Mouse (Mus musculus) layer of hippocampus, postnatal 10 days (tissue): ENCODE measurements at regions not wholly inside any gene's neighbourhood (a gene's known extent, or its start where the extent isn't known, plus 50 kb on each side); places are given as distances from the start of the nearest gene placed in this dataset.

Experiments used
- DNase-seq, 2 experiments: peaks; one replicate each; pipeline ENCODE4 v3.0.0; 2021; ENCODE audit warnings: low spot score in 2 of 2

DNA sequence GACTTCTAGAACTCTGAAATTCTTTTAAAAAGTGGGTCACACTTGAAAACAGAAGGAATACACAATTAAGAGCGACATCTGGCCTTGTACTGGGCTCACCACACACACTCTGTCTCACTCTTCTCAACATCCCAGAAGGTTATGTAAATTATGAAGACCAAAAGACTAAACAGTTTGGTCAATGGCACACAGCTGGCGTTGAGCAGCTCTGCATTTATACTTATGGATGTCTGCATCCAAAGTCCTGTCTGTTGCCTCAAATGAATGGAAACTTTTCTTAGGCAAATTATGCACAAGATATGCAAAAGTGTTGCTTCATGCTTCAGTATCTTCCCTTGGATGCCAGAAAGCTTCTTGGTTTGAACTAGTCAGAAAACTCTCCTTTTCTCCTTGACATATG is 323.5 kb downstream of the Ppp3ca start:
- DNase-seq, result no peak

DNA sequence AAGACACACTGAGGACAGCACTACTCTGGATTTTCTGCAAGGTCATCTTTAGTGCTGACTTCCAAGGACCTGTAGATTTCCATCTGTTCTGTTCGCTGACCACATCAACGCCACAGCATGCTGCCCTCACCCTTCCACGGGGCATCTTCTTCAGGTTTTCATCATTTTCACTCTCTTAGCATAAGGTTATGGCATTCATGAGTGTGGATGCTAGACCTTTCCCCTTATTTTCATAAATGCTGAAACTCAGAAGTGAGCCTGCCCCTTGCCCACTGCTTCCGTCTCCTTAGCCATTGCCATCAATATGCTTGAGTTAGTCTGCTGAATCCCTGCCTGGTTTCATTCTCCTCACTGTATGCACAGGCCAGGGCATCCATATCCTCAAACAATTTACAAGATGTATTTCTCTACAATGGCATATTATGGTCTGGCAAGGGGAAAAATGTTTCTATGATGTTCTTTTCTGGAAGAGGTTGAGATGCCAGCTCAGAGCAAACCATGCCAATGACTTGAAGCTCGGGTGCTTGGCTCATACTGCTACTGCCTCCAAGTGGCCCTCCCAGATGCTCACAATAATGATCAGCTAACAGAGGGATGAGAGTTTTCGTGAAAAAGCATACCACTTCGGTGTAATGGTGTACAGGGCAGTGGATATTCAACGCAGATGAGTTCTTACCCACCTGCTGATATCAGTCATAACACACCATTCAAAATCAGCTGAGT is 324.6 kb downstream of the Ppp3ca start:
- DNase-seq, result no peak

DNA sequence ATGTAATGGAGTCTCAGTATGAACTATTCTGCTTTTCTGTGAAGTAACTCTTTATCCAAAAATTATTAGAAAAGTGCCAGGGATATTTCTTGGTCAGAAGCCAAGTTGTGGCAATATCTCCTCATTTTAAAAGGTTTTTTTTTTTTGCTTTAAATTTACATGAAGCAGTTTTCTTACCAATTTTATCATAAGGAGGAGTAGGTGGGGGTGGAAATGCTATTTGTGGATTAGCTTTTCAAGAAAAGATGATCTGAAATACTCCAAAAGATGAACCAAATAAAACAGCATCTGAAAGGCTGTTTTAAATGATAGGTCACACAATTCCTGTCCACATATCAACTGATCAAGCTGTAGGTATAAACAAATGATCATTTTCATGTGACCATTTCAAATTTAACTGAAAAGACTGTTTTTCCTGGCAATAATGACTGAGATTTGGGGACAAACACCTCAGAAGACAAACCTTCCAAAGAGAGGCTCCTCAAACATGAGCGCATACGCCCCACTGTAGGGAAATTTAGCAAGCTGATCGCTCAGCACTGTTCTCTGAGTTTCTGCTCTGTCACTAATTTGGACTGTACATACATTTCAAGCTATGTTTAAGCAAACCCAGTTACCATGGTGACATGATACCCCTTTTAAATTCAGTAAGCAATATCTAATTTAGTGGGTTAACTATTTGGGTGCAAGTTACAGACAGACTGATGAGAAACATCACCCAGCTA is 325.8 kb downstream of the Ppp3ca start:
- DNase-seq, result no peak

DNA sequence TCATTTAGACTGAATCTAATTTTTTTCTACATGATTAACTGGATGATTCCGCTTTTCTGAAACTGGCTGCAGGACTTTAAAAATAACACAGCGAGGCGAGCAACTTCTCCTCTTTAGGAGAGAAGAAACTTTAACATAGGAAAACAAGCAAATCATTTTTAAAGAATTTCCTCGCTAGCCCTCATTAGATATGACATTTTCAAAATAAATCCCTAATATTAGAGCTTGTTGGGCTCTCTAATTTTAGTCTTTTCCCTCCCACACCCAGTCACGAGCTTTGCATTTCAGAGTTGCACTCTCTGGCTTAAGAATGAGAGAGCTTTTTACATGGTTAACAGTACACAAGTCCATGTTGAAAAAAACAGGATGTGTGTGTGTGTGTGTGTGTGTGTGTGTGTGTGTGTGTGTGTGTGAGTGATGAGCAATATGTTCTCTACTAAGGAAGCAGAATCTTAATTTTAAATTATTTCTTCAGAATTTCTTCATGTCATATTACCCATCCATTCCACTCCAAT is 326.5 kb downstream of the Ppp3ca start:
- no peak for DNase-seq

DNA sequence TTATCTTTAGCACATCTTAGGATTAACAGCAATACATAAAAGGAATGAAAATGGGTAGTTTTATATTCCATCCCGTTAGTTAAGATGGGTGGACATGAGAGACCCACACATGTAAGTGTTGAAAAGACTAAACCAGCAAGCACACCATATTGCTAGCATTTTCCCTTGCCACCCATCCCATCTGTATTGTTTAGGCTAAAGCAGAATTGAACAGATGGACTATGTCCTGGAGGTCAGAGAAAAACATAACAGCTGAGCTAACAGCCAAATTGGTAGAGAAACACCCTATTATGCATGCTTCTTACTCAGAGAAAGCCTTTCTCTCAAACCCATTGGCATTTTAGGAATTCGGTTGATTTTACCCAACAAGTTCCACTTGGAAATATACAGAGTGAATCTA is 329.3 kb upstream of the Emcn start:
- no peak for DNase-seq

DNA sequence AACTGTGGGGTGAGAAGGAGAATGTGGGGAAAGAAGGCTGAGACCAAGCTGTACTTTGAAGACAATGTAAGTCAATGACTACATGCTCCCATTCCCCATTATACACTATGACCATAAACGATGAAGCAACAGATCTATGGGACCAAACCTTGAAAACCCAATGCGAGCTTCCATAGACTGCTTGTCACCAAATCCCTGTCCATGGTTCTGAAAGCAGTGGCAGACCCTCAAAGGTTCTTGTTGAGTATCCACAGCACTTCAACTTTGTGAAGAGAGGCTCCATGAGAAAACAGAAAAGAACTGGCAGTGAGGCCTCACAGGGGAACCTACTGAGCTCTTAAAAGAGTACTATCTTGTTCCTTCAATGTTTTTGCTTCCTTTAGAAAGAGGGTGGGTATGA is 326.2 kb upstream of the Emcn start:
- DNase-seq, result no peak

DNA sequence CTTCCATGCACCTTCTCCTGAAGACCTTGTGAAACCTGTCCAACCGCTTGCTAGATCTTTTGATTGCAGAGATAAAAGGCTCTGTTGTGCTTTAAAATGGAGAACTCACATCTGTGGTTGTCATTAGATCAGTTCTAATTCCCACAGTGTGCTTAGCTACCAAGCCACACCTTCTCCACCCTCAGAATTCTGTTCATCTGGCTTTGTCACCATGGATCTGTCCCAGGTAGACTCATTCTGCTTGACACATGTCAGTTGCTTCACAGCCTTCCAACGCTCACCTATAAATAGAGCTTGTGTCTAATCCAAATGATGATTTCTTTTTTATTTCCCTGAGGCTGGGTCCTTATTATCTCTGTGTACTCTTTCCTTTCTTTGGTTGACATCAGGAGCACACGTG is 325.7 kb upstream of the Emcn start:
- DNase-seq, result no peak

DNA sequence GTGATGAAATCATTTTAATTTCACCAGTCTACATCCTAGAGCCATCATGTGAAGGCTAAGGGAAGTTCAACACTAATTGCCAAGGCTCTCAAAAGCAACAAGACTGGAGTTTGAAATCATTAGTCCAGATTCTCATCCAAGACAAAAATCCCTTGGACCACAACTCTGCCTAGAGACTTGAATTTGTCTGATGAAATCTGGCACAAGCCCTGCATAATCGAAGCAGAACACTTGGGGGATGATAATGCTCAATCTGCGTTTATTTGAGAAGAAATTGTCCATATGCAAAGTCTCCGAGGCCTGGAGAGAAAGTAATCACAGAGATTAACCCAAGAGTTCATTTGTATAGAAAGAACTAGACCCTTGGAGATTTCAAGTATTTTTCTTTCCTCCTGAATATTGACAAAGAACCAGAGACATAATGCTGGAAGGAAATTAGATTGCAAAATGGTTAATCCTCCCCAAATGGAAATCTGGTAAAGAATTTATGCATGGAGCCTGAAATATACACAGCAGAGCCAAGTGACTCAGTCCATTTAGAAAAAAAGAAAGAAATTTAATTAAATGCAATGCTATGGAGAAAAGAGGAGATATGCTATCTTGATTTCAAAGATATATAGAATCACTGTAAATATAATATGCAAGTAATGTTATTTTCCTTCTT is 320.8 kb upstream of the Emcn start:
- DNase-seq, result no peak

DNA sequence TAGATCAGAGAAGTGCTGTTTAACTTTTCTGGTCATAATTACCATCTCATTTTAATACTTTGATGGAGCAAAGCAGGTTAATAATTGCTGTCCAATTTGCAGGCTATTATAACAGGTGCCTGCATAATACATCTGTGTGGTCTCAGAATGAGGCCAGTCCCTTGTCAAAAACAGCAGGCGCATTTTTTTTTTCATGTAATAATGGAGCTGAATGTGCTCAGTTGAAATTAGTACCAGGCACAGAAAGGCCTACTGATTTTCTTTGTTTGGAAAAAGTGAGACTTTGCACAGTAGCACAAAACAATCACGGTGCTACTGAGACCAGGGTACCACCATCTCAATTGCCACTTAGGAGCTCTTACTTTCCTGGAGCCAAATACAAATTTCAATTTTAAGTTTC is 311.3 kb upstream of the Emcn start:
- no peak for DNase-seq

DNA sequence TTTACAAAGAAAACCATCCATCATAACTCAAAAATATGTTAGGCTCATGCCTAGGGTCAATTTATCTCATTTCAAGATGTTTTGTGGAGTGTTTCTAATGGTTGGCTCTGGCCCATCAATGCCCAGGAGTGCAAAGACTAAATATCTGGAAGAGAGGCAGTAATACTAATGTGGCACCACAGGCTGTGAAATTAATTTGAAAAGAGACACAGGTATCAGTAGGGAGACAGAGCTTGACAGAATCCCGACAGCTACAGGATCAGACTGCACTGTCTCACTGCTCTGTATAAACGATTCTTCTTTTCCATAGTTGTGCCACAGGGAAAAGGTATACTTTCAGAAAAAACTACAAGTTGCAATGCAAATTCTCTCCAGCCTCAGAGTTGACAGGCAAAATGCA is 308.1 kb upstream of the Emcn start:
- DNase-seq, result no peak

DNA sequence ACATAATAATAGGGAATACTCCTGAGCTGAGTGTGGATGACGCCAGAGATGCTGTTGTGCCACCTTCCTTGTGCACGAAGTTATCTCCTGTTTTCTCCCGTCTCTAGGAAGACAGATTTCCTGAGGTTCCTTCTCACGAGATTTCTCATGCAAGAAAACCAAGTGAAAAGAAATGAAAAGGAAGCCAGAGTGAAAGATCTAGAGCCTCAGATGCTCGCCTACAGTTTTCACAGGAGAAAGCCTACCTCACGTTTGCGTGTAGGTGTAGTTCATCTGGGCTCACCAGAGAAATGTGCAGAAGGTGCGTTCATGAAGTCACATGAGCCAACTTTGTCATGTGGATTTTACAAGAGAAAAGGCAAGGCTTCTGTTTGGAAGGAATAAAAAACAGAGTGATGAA is 301.2 kb upstream of the Emcn start:
- no peak for DNase-seq

DNA sequence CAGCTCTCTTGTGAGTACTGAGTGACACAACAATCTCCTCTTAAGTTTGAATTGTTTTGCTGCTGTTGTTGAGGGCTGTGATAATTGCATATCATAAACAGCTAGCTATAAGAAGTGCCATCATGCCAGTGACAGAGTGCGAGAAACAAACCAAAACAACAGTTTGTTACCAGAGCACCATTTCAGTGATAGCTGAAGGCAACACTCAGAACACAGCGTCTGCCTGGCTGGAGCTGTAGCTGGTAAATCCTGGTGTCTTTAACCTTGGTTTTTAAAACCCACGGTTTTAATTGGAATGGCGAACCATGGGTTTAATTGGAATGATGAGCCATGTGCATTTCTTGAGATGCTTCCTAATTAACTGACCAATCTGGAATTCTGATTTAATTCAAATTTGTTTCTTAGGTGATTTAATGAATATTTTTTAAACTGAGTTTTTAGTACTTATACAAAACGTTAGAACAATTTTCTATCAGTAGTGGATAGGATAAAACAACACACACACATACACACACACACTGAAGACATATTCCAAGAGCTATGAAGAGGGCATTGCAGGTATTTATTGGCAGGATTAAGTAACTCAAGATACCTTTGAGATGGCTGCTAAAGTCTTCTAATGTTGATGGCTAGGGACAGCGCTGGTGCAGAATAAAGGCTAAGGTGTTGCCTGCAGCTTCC is 284.2 kb upstream of the Emcn start:
- DNase-seq, result no peak

DNA sequence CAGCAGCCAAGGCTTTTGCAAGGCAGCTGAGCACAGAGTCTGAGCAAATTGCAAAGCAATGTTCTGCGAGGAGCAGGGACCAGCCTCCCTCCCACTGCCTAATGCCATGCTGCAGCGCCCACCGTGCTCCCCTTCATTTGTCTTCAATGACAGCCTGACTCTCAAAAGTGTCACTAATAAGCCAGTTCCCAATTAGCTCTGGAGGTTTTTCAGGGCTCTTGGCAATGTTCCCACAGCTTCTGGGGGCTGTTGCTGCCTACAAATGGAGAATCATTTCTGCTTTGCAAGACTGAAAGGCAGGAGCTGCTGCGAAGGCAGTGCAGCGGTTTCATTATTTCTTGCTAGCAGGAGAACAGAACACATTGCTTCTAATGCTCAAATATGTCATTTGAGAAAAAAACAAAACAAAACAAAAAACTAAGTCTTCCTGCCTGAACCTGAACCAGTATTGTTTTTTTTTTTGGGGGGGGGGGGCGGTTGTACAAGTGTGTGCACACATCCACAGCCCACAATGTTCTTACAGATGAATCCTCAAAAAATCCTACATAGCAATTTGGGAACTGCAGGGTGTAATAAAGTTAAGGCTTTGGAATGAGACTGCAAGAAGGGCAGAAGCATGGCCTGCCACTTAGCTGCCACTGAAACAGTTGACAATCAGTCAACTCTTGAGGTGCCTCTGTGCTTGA is 283.5 kb upstream of the Emcn start:
- DNase-seq, result peak; percentile 85 to 87

DNA sequence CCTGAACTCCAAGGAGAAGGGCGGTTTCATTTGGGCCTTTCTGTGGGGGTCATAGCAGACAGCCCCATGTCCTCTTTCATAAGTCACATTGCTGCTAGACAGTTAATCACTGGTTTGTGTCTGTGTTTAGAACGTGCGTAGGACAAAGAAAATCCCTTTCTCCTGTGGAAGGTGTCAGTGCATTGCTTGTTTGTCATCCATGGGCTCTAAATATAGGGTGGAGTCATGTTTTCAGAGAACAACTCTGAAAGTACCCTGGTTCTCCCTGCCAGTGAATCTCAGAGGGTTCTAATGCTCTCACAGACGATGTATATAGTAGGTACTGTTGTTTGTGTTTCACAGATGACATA is 283.0 kb upstream of the Emcn start:
- DNase-seq, result no peak

DNA sequence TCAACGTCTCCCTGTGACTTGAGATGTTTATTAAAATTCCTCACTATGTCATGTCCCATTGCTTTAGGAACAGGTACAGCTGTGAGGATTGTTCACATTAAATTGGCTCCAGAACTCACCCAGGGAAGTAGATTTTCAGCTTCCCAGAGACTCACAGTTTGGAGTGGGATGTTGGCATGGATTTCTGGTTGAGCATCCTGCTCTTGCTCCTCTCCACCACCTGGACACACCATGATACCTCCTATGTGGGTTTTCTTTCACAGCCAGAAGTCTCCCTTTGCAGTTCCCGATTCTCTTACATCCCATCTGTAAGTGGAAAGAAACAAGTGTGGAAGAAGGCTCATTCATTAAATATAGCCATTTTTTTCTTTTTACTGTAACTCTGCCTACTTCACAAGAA is 278.8 kb upstream of the Emcn start:
- no peak for DNase-seq

DNA sequence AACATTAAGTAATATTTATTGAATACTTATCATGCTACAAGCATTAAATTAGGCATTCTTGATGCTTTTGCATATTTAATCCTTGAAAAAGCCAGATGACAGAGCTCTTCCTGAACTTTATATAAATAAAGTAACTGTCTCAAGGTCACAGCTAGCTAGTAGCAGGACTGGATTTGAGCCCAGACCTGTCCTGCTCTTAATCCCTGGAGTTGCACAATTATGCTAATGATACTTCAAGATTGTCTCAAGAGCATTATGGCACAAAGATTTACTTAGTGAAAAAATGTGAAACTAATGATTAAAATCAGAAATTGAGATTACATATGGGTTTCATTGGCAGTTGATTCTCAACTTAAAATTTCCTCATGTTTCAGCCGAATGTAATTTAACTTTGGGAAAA is 273.5 kb upstream of the Emcn start:
- no peak for DNase-seq

DNA sequence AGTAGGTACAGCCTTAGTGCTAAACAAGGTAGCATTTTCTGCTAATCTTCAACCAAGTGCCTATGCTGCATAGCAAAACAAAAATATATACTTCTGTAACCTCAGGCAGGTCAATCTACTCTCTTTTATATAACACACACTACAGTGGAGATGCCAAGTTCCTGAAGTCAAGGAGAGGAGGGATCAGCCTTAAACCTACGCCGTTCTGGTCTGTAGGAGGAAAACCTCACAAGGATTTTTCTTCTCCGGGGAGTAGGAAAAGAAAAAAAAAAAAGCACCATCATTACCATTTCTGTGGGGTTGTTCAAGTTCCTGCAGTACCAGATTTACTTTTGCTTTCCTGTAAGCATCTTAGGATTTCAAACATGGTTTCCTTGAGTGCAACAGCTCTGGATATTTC is 271.5 kb upstream of the Emcn start:
- no peak for DNase-seq

DNA sequence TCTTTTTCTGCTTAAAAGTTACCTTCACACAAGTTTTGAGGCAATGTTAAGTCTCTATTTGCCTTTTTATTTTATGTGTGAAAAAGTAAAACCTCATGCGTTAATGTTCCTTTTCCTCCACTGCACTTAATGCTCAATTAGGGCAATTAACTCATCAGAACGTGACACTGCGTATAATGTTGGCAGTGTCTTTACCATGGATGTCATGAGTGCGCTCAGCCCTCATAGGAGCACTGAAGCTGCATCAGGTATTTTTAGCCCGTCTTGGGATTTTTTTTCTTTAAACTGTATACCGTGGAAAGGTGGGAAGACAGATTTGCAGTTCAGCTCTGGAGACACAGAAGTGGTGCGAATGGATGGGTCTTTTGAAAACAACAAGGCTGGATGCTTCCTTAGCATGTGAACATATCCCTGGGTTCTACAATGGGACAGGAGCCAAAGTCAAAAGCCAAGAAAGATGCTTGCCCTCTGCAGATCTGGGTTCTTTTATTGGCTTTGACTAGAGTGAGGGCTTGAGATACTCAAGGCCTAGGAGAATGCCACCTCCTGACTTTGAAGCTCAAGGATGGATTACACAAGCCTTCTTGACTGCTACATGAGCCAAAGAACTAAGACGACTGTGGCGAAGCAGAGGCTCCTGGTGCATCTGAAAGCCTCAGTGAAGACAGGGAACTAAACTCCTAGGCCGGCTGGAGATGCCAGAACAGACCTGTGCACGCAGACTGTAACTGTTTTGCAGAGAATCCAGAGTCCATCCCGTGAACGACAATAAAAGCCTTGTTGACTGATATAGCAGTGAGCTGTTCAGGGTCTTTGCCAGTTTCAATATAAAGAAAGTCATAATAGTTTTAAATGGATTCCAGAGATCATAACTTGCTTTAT is 262.9 kb upstream of the Emcn start:
- DNase-seq, result no peak

DNA sequence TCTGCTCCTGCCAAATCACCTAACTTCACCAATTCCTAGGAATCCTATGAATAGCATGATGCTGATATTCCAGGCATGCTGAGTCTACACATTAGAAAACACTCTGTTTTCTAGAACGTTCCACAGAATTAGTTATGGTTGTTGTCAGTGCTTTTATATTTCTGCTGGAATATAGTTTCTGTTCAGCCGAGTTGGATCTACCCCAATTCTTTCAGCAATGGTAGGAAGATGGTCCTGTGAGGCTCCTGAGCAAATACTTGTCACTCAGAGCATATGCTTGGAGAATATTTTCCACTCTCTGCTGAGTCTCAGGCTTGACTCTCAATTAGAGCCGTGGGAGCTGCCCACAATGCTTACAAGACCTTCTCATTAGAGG is 262.3 kb upstream of the Emcn start:
- DNase-seq, result no peak

DNA sequence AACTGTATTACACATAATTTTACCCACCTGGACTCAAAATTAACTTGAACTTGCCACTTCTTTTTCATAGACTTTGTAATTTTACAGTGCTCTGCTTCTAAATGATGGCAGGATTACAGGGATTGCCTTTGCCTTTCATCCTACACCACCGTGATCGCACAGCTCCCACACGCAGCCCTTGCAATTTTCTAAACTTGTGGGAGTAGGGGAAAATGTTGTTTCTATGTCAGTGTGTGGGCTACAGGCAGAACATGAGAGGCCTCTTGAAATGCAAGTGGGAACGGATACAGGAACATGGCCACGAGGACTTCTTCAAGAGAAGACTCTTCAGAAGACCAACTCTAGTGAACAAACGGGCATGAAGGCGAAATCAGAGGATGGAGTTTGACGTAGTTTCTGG is 254.0 kb upstream of the Emcn start:
- DNase-seq, result no peak
